Mouse (Mus musculus) hindbrain, postnatal 0 days (tissue): ENCODE data around the gene Haus6. TPM values are rescaled to one million over a fixed set of nuclear protein-coding genes. Genes with fewer than 3 reads are reported as not detected.
"Not testable (repeated sequence)": the region's sequence is repeated elsewhere in the genome, so short reads cannot be mapped to it uniquely, and the experiment has no call there.

Experiments
- ATAC-seq: fragments of 200-750 bp; cut with Nextera tagmentation; 2 replicates; pipeline ENCODE4 v1.8.0; 2017; ENCODE audit warnings: mild to moderate bottlenecking, moderate TSS enrichment, moderate library complexity
- DNase-seq: peaks from one replicate; pipeline ENCODE4 v3.0.0-alpha.2; 2015; ENCODE audit warnings: low spot score
- H3K27ac ChIP-seq: fragments of 300-500 bp; sonication (generic); 2 replicates; pipeline ENCODE4 v1.5.1; 2014; ENCODE audit warnings: mild to moderate bottlenecking
- H3K27me3 ChIP-seq: fragments of 300-500 bp; sonication (generic); 2 replicates; pipeline ENCODE4 v1.6.1; 2014; ENCODE audit warnings: low read length, mixed read lengths; ENCODE audit not compliant: insufficient read depth
- H3K36me3 ChIP-seq: fragments of 300-500 bp; sonication (generic); 2 replicates; pipeline ENCODE4 v1.6.1; 2014; ENCODE audit warnings: low read length, mixed read lengths; ENCODE audit not compliant: insufficient read depth
- H3K4me1 ChIP-seq: fragments of 300-500 bp; sonication (generic); 2 replicates; pipeline ENCODE4 v1.6.1; 2014; ENCODE audit warnings: antibody characterized with exemption, low read length, mixed read lengths; ENCODE audit not compliant: insufficient read depth
- H3K4me2 ChIP-seq: fragments of 300-500 bp; sonication (generic); 2 replicates; pipeline ENCODE4 v1.6.1; 2014; ENCODE audit warnings: low read depth, mild to moderate bottlenecking, low read length, moderate library complexity, mixed read lengths
- H3K4me3 ChIP-seq: fragments of 300-500 bp; sonication (generic); 2 replicates; pipeline ENCODE4 v1.5.1; 2014; ENCODE audit warnings: low read length
- H3K9ac ChIP-seq: fragments of 300-500 bp; sonication (generic); replicated peaks from 2 replicates; pipeline ENCODE4 v1.6.1; 2014; ENCODE audit warnings: mild to moderate bottlenecking, low read length, moderate library complexity, mixed read lengths
- H3K9me3 ChIP-seq: fragments of 300-500 bp; sonication (generic); 2 replicates; pipeline ENCODE4 v1.6.1; 2016; ENCODE audit warnings: low read length, mixed read lengths
- CTCF ChIP-seq: IDR thresholded peaks from 2 replicates; pipeline ENCODE4 v1.5.1; 2016; ENCODE audit warnings: antibody characterized with exemption, control low read depth, low read depth
- WGBS: fragments of 180-500 bp; shearing (Covaris S2); extraction: QIAGEN DNeasy Blood & Tissue Kit; methylation state at CpG from one replicate; pipeline ENCODE4 v1.1.7; 2014; 5-methylcytosine and 5-hydroxymethylcytosine counted together
- polyA plus RNA-seq: library from polyadenylated mRNA; unstranded; fragments of >200 nt; fragmentation: Nextera tagmentation; extraction: Ambion mirVana; gene quantifications from 2 replicates; pipeline ENCODE4 v1.2.1, GENCODE M21; 2015
- total RNA-seq: library from RNA; depleted of rRNA; stranded (reverse); fragments of >200 nt; gene quantifications from 2 replicates; pipeline ENCODE4 v1.2.3, GENCODE M21; 2014; rRNA removed

Haus6 gene
- total RNA-seq, result 3.6 and 15.2 TPM in 2 replicates
- 5.1 and 6.3 TPM in 2 replicates for polyA plus RNA-seq

DNA sequence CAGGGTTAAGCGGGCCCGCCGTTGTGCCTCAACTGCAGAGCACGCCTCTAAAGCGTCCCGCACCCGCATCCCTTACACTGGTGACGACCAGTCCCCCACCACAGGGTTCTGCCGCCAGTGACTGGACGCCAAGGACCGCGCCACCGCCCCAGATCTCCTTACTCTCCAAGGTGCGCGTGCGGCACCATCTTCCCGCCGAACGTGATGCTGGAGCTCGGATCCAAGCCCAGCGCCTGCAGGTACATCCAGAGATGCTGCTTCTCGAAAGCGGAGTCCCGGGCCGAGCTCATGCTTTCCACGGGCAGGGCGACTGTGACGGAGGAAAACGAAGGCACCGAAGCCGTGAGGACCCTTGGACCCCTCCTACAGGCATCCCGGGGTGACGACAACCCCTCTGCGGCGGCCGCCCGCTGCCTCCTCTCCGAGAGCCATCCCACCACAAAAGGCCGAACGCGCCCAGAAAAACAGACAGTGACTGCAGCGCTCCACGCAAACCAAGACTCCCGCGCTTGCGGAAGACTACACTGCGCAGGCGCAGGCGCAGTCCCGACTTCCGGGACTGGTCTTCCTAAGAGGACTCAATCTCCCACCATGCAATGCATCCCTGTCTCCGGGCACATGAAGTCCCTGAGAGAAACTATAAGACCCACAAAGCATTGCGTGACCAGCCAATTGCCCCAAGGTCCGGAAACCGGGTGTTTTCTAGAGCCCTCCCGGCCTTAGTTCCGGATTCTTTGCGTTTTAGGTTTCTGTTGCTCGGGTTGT is at the start of gene Haus6:
TSS of gene Haus6 (minus strand) at position 532 of the 765 bp plus-strand sequence.
- peaks cover 8% of the 10 kb centered on the region; the same call in 1 of the 2 replicates for H3K4me1 ChIP-seq
- H3K36me3 ChIP-seq, result no peaks in the 10 kb centered on the region
- peak within 1 kb of the TSS; percentile 72 for H3K9ac ChIP-seq
- H3K27me3 ChIP-seq, result no peaks in the 10 kb centered on the region
- peak within 1 kb of the TSS; percentile 89 for H3K4me3 ChIP-seq
- ATAC-seq (peak; percentile 100), DNase-seq (peak; percentile 99)
- peak within 1 kb of the TSS; percentile 79 for H3K27ac ChIP-seq
- TF ChIP-seq CTCF, result no peak
- under 1% methylated on average over 59 of the region's 59 CpGs for WGBS
- no peaks in the 10 kb centered on the region for H3K9me3 ChIP-seq
- peak within 1 kb of the TSS; percentile 93 for H3K4me2 ChIP-seq

DNA sequence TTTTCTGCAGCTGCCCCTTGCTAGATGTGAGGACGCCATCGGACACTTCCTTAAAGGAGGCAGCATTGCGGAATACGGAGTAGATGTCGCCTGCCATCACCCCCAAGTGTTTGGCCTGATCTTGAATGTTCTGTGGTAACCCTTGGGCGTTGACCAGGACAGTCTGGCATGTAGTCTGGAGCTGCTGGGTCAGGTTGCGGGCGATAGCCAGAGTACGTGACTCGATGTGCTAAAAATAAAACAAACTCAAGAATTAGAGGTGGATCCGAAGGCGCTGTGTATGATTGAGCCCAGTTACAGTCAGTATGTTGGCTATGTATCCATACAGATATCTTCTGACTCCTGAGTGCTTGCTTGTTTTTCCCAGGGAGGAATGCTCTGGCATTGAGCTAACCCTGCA is 45.3 kb upstream of the Haus6 start:
- H3K4me3 ChIP-seq, result no peak overlapping the region
- H3K36me3 ChIP-seq, result peaks cover 30% of the 10 kb centered on the region
- H3K9ac ChIP-seq, result no peak overlapping the region
- no peak overlapping the region for H3K27ac ChIP-seq
- H3K27me3 ChIP-seq, result no peaks in the 10 kb centered on the region
- no peak for DNase-seq
- TF ChIP-seq CTCF, result no peak
- H3K4me1 ChIP-seq, result no peaks in the 10 kb centered on the region
- ATAC-seq, result no peak
- H3K9me3 ChIP-seq, result no peaks in the 10 kb centered on the region
- 98% methylated on average over 12 of the region's 12 CpGs for WGBS
- H3K4me2 ChIP-seq, result no peak overlapping the region

DNA sequence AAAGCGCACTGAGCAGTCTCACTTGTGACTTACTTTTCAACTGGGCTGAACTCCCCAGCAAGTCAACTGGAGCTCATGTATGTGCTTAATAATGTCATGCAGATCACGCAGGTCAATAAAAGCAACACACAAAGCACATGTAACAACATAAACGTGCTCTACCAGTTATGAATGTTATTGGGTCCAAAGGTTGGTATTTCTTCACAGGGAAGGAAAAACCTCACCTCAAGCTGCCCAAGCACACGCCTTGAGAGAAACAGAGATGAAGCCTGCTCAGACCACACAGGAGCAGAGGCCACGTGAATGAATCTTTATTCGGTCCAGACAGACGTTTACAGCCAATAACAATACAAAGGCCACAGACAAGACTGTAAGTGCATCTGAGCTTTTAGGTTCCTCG is 44.6 kb upstream of the Haus6 start:
- H3K36me3 ChIP-seq, result peaks cover 26% of the 10 kb centered on the region
- not testable (repeated sequence) for H3K4me2 ChIP-seq, ATAC-seq, H3K27ac ChIP-seq, H3K27me3 ChIP-seq, DNase-seq, H3K9ac ChIP-seq, H3K4me3 ChIP-seq, H3K4me1 ChIP-seq, H3K9me3 ChIP-seq
- WGBS, result 93% methylated on average over 8 of the region's 8 CpGs

DNA sequence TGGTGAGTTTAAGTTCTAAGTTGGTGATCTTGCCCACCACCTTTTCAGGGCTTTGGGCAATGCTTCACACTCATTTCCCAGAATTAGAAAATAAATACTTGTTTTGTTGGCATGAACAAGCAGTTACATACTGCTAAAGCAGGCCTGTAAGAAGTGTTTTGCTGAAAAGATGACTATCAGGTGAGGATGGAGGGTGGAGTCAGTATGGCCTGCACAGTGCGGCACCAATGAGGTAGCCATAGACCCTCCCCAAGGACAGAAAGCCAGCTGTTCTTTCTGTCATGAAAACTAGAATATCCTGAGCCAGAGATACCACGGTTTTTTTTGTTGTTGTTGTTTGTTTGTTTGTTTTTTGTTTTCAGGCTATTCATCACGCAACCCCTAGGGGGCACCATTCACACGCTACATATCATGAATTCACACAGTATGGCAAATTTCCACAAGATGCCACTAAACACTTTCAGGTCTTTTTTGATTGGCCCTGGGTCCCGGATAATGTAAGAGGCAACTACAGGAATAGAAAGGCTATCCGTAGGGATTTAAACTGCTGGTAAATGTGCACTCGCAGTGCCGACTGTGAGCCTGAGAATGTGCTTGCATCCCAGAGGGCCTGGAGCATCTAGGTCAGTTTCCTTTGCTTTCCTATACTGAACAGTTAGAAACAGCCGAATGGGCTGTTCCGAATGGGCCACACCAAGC is 40.0 kb upstream of the Haus6 start:
- Histone ChIP-seq H3K27ac (no peak overlapping the region), H3K9me3 (no peaks in the 10 kb centered on the region), H3K4me1 (no peaks in the 10 kb centered on the region), H3K4me2 (no peak overlapping the region), H3K4me3 (no peak overlapping the region), H3K27me3 (no peaks in the 10 kb centered on the region), H3K9ac (no peak overlapping the region), H3K36me3 (peaks cover under 1% of the 10 kb centered on the region; the same call in 1 of the 2 replicates)
- peak; percentile 54 for DNase-seq
- ATAC-seq, result no peak
- 69% methylated on average over 10 of the region's 10 CpGs for WGBS
- TF ChIP-seq CTCF, result peak; percentile 65

DNA sequence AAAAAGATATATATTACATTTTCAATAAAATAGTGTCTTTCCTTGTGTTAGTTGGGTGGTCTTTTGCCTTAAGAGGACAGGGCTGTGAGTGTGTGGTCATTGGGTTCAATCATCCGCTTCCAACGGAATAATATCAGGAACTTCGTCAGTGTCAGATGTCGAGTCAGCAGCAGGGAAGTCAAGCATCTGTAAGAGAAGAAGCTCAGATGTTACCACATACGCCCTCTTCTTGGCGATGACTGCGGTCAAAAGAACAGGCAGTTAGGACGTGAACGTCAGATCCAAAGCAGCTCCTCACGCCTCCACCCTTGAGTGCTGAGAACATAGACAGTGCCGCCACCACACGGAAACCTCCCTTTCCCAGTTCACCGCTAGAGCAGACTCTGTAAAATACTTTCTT is 36.5 kb upstream of the Haus6 start:
- H3K9ac ChIP-seq, ATAC-seq: not testable (repeated sequence)
- 94% methylated on average over 10 of the region's 13 CpGs for WGBS

DNA sequence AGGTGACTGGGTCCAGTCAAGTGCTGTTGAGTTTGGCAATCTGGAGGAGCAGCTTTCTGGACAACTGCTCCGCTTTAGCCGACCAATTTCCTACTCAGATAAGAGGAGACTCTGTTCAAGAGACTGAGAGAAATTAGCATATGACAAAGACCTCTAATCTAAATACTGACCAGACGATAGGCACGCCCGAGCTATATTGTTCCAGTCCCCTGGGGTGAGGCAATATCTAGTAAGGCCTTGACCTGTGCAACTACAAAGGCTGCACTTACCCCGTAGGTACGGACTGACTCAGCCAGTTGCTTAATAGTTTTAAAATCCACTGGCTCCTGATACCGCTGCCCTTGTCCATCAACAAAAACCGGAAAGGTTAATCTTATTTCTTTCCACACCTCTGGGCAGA is 25.7 kb upstream of the Haus6 start:
- H3K4me1 ChIP-seq, H3K4me3 ChIP-seq, H3K4me2 ChIP-seq, H3K27me3 ChIP-seq, H3K9ac ChIP-seq, ATAC-seq, H3K27ac ChIP-seq, H3K9me3 ChIP-seq, H3K36me3 ChIP-seq, DNase-seq: not testable (repeated sequence)
- WGBS, result 90% methylated on average over 9 of the region's 9 CpGs

More for the DNA sequence above, 36.5 kb upstream of the Haus6 start:
- not testable (repeated sequence) for H3K4me2 ChIP-seq, H3K27ac ChIP-seq, H3K9me3 ChIP-seq, H3K4me3 ChIP-seq, H3K36me3 ChIP-seq, DNase-seq, H3K27me3 ChIP-seq, H3K4me1 ChIP-seq

DNA sequence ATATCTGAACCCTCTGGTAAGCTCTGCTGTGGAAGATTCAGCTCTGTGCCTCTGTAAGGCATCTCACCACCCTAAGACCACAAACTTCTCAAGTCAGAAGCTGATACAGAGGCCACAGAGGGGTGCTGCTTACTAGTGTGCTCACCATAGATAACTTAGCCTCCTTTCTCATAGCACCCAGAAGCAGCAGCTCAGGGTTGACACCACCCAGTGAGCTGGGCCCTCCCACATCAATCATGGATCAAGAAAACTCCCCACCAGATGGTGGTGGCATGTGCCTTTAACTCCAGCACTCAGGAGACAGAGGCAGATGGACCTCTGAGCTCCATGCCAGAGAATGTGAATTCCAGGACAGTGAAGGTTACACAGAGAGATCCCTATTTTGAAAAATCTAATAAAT is 23.0 kb upstream of the Haus6 start:
- not testable (repeated sequence) for H3K27ac ChIP-seq, H3K4me1 ChIP-seq, H3K27me3 ChIP-seq, H3K9me3 ChIP-seq, DNase-seq, H3K4me3 ChIP-seq, H3K9ac ChIP-seq, H3K4me2 ChIP-seq, ATAC-seq, H3K36me3 ChIP-seq

DNA sequence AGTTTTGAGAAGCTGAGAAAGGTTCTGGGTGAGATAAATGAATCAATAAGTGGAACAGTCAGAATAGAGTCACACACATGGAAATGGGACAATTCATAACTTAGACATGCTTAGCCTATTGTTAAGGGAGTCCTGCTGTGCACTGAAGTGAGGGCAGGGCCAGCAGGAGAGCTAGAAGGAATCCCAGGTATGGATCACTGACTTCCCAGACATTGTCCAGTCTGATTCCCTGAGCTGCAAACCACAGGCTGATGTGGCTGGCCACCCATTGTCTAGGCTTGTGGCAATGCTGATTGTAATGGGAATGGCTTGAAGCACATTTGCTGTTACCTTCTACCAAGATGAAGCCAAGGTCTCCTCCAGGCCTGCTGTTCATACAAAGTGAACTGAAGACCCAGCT is 22.5 kb upstream of the Haus6 start:
- not testable (repeated sequence) for H3K9me3 ChIP-seq, H3K36me3 ChIP-seq, H3K4me2 ChIP-seq, H3K4me1 ChIP-seq, H3K4me3 ChIP-seq, H3K9ac ChIP-seq, H3K27ac ChIP-seq, DNase-seq, ATAC-seq, H3K27me3 ChIP-seq

DNA sequence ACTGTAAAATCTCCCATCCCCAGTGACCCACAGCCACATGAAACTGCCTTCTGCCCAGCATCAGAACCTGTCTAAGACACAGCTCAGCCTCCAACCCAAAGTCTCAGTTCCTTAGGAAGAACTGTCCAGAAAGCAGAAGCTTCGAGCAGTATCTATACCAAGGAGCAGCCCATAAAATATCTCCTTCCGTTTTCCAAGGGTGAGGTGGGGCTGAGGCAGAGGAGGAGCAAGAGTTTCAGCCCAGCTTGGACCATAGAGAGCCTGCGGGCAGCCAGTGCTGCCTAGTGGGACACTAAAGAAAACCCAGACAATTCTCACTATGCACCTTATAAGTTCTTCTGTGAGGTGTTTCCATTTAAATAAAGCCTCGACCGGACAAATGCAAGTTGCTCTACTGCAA is 20.7 kb upstream of the Haus6 start:
- DNase-seq, H3K27me3 ChIP-seq: not testable (repeated sequence)

More for the DNA sequence above, 20.7 kb upstream of the Haus6 start:
- 72% methylated on average over 4 of the region's 5 CpGs for whole genome bisulfite sequencing
- H3K27ac ChIP-seq, H3K4me2 ChIP-seq, H3K9ac ChIP-seq, H3K4me3 ChIP-seq, H3K36me3 ChIP-seq, H3K4me1 ChIP-seq, ATAC-seq, H3K9me3 ChIP-seq: not testable (repeated sequence)
